Mouse (Mus musculus): ENCODE measurements around the gene Vmn1r107. TPM values are rescaled to one million over a fixed set of nuclear protein-coding genes. Genes with fewer than 3 reads are reported as not detected.
"Not testable (repeated sequence)": the region's sequence is repeated elsewhere in the genome, so short reads cannot be mapped to it uniquely, and the experiment has no call there.

The Vmn1r107 gene
- not detected for total RNA-seq (2021)

GRCm38 (mm10) chr7:20668618-20669017, at the start of gene Vmn1r107:
Gene Vmn1r107, plus strand, starts transcription at chr7:20668918.
- DNase-seq (ENCODE audit: extremely low spot score in 1 of 2, low spot score in 1 of 2), result not testable (repeated sequence)

GRCm38 (mm10) chr7:20703116-20703515, 34.4 kb downstream of the Vmn1r107 start, which contains the start of gene Vmn1r111:
Gene Vmn1r111, minus strand, starts transcription at chr7:20703216.
- not testable (repeated sequence) for DNase-seq (ENCODE audit: extremely low spot score in 1 of 2, low spot score in 1 of 2)

Other genes starting within 250 kb of the Vmn1r107 start
- gene Vmn1r101, start 226.3 kb upstream of the Vmn1r107 start, total RNA-seq (2021), result not detected
- gene Gm10670, start 194.0 kb upstream of the Vmn1r107 start, total RNA-seq (2021), result not detected
- gene Vmn1r103, start 158.4 kb upstream of the Vmn1r107 start, total RNA-seq (2021), result not detected
- not detected for gene Vmn1r104, start 135.1 kb upstream of the Vmn1r107 start, total RNA-seq (2021)
- gene Gm5726, start 123.2 kb upstream of the Vmn1r107 start, total RNA-seq (2021), result not detected
- not detected for gene Gm4141, start 92.7 kb upstream of the Vmn1r107 start, total RNA-seq (2021)
- not detected for gene Gm4513, start 69.9 kb upstream of the Vmn1r107 start, total RNA-seq (2021)
- gene Vmn1r111, start 34.3 kb downstream of the Vmn1r107 start, total RNA-seq (2021), result not detected
- not detected for gene Gm10668, start 61.7 kb downstream of the Vmn1r107 start, total RNA-seq (2021)
- not detected for gene Vmn1r112, start 102.3 kb downstream of the Vmn1r107 start, total RNA-seq (2021)
- gene Vmn1r113, start 118.4 kb downstream of the Vmn1r107 start, total RNA-seq (2021), result not detected
- not detected for gene Vmn1r114, start 143.3 kb downstream of the Vmn1r107 start, total RNA-seq (2021)
- not detected for gene Vmn1r115, start 176.1 kb downstream of the Vmn1r107 start, total RNA-seq (2021)
- gene Vmn1r116, start 203.3 kb downstream of the Vmn1r107 start, total RNA-seq (2021), result not detected
- not detected for gene Vmn1r117, start 215.2 kb downstream of the Vmn1r107 start, total RNA-seq (2021)
- not detected for gene Vmn1r118, start 243.4 kb downstream of the Vmn1r107 start, total RNA-seq (2021)

Measured in layer of hippocampus, postnatal 25 days (tissue).